Mouse (Mus musculus) testis, adult 2 months (tissue): ENCODE measurements at regions not wholly inside any gene's neighbourhood (a gene's known extent, or its start where the extent isn't known, plus 50 kb on each side); places are given as distances from the start of the nearest gene placed in this dataset.
"Not testable (repeated sequence)": the region's sequence is repeated elsewhere in the genome, so short reads cannot be mapped to it uniquely, and the experiment has no call there.

Source experiments
- H3K27ac ChIP-seq: fragments of 200-500 bp; 2 replicates; pipeline ENCODE4 v1.5.1; 2012; ENCODE audit warnings: low read depth, low read length; ENCODE audit not compliant: control insufficient read depth, insufficient read depth
- H3K27me3 ChIP-seq: fragments of 200-500 bp; 2 replicates; pipeline ENCODE4 v1.6.1; 2012; ENCODE audit warnings: mild to moderate bottlenecking, low read length, moderate library complexity; ENCODE audit not compliant: control insufficient read depth, insufficient read depth
- H3K36me3 ChIP-seq: fragments of 200-500 bp; 2 replicates; pipeline ENCODE4 v1.6.1; 2012; ENCODE audit warnings: mild to moderate bottlenecking, low read length; ENCODE audit not compliant: control insufficient read depth, insufficient read depth
- H3K4me1 ChIP-seq: fragments of 200-500 bp; 2 replicates; pipeline ENCODE4 v1.6.1; 2012; ENCODE audit warnings: low read length; ENCODE audit not compliant: control insufficient read depth, insufficient read depth
- H3K4me3 ChIP-seq: fragments of 200-500 bp; 2 replicates; pipeline ENCODE4 v1.5.1; 2012; ENCODE audit warnings: low read depth, mild to moderate bottlenecking, low read length, moderate library complexity, mixed read lengths; ENCODE audit not compliant: control insufficient read depth

DNA sequence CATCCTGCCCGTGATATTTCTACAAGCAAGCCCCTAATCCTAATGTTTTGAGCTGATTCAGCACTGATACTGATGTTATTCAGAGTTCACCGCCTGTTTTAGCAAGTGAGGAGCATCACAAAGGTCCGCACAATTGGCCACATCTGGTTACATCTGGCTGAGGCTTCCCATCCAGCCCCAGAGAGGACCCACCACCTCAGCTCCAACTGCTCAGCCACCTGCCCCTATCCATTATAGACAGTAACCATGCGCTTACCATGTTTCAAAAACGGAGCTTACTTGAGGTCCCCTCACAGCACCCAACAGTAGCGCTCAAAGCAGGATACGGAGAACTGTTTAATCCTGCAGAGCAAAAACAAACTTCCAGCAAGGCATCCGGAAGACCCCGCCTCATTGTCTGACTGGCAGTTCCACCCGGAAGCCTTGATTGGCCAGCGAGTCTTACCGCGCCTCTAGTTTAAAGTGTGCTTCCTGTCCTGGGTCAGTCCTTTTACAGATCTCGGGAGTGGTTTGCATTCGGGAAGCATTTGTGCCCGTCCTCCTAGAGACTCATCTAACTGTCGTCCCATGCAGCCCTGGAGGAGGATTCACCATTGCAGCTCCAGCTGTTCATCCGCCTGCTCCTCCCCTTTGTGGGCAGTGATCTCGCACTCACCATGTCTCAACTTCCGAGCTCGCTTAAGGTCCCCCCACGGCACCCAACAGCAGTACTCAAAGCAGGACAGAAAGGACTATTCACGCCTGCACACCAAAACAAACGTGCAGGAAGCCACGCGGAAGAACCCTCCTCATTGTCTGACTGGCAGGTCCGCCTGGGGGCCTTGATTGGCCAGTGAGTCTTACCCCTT is 69.9 kb upstream of the Zfp825 start:
- Histone ChIP-seq H3K4me3 (peak overlapping the region; percentile 92), H3K27ac (peak overlapping the region; percentile 71)
- H3K27me3 ChIP-seq, H3K36me3 ChIP-seq, H3K4me1 ChIP-seq: not testable (repeated sequence)

GRCm38 (mm10) chr13:74564331-74564727 is 70.5 kb upstream of the Zfp825 start:
- not testable (repeated sequence) for H3K36me3 ChIP-seq, H3K27me3 ChIP-seq, H3K4me1 ChIP-seq
- Histone ChIP-seq H3K4me3 (peak overlapping the region; percentile 92), H3K27ac (peak overlapping the region; percentile 71; the same call in 1 of the 2 replicates)

- not testable (repeated sequence) for H3K4me1 ChIP-seq, H3K36me3 ChIP-seq, H3K4me3 ChIP-seq, H3K27me3 ChIP-seq, H3K27ac ChIP-seq
These were observed 69.4 kb upstream of the Erap1 start for GRCm38 (mm10) chr13:74569967-74570366.
